Mouse (Mus musculus): ENCODE results near the gene Hyal3.
A peak's percentile ranks its signal among the peaks of the same experiment; 100 is the strongest.
"Not testable (repeated sequence)": the region's sequence is repeated elsewhere in the genome, so short reads cannot be mapped to it uniquely, and the experiment has no call there.

DNA sequence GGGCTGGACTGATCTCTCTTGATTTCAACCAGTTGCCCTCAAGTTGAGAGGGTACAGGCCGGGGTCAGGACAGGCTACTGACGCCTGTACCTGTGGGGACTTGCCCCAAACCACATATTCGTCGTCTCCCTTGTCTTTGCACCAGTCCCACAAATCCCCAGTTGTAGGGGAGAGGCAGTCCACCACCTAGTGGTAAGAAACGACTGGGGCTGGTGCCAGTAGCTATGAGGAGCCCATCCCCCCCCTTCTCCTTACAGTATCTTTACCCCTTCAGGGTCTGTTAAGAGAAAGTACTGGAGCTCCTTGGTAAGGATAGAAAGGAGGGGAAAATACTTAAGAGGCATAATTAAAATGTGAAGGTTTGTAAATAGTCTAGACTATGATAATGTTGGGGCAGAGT lies 15.1 kb upstream of the Hyal3 start:
- TF ChIP-seq CTCF (IDR thresholded peaks at IDR 0.05; ENCODE audit: low read depth), result peak; percentile 46
- TF ChIP-seq EP300 (IDR thresholded peaks at IDR 0.05; ENCODE audit: low read depth), result not testable (repeated sequence)

All from liver, postnatal 0 days (tissue).